Mouse (Mus musculus) CH12.LX (cell line): ENCODE results near the gene Entpd2.

ENCODE experiments used
- CHD1 ChIP-seq: IDR thresholded peaks from 2 replicates; pipeline ENCODE4 v1.6.1; 2012; ENCODE audit warnings: low read depth, low read length, improper control_type of control experiment, inconsistent platforms
- CTCF ChIP-seq, 2 experiments: IDR thresholded peaks in 1 of 2; conservative IDR thresholded peaks in 1 of 2; 2 replicates each; pipeline ENCODE4 v1.5.1; 2011 to 2012; ENCODE audit warnings: low read depth in 2 of 2, low read length in 2 of 2, improper control_type of control experiment in 1 of 2, inconsistent platforms in 1 of 2, mild to moderate bottlenecking in 1 of 2, moderate library complexity in 1 of 2
- EP300 ChIP-seq: IDR thresholded peaks from 2 replicates; pipeline ENCODE4 v1.6.1; 2011; ENCODE audit warnings: low read length, improper control_type of control experiment
- HCFC1 ChIP-seq: IDR thresholded peaks from 2 replicates; pipeline ENCODE4 v1.6.1; 2012; ENCODE audit warnings: low read depth, mild to moderate bottlenecking, inconsistent platforms, low read length, improper control_type of control experiment
- JUND ChIP-seq: conservative IDR thresholded peaks from 2 replicates; pipeline ENCODE4 v1.6.1; 2011; ENCODE audit warnings: low read depth, low read length, improper control_type of control experiment
- POLR2A ChIP-seq: IDR thresholded peaks from 2 replicates; pipeline ENCODE4 v1.6.1; 2011; ENCODE audit warnings: low read depth, mild to moderate bottlenecking, improper control_type of control experiment, low read length
- RAD21 ChIP-seq: IDR thresholded peaks from 2 replicates; pipeline ENCODE4 v1.6.1; 2011; ENCODE audit warnings: low read depth, mild to moderate bottlenecking, low read length, improper control_type of control experiment, moderate library complexity
- SIN3A ChIP-seq: IDR thresholded peaks from 2 replicates; pipeline ENCODE4 v1.6.1; 2012; ENCODE audit warnings: low read length, improper control_type of control experiment, inconsistent platforms
- UBTF ChIP-seq: IDR thresholded peaks from 2 replicates; pipeline ENCODE4 v1.6.1; 2012; ENCODE audit warnings: low read depth, mild to moderate bottlenecking, inconsistent platforms, low read length, improper control_type of control experiment, moderate library complexity
- ZC3H11A ChIP-seq: IDR thresholded peaks from 2 replicates; pipeline ENCODE4 v1.6.1; 2012; ENCODE audit warnings: low read depth, mild to moderate bottlenecking, inconsistent platforms, low read length, improper control_type of control experiment
- ZNF384 ChIP-seq: IDR thresholded peaks from 2 replicates; pipeline ENCODE4 v1.6.1; 2012; ENCODE audit warnings: low read depth, low read length, improper control_type of control experiment, inconsistent platforms

GRCm38 (mm10) chr2:25428442-25429236 lies 33.0 kb downstream of the Entpd2 start, which contains the start of gene Abca2:
- TF ChIP-seq JUND: no peak
- TF ChIP-seq ZNF384: no peak
- TF ChIP-seq SIN3A: peak; percentile 76; the same call in 1 of the 2 replicates
- peak; percentile 58; the same call in 1 of the 2 replicates for TF ChIP-seq POLR2A
- TF ChIP-seq CTCF (conservative IDR thresholded peaks at IDR 0.05 in 1 of 2, IDR thresholded peaks at IDR 0.05 in 1 of 2; ENCODE audit: low read depth in 2 of 2, low read length in 2 of 2): peak; percentile 33 to 95; a peak in 2 of 4 replicates
- TF ChIP-seq EP300: no peak
- TF ChIP-seq RAD21: peak; percentile 21
- no peak for TF ChIP-seq ZC3H11A
- TF ChIP-seq UBTF: 0 out of 2 replicates have a peak, but pooled peaks have one; percentile 41
- TF ChIP-seq HCFC1: peak; percentile 44; the same call in 1 of the 2 replicates
- TF ChIP-seq CHD1: no peak
